Mouse (Mus musculus): Measurements from ENCODE around the gene Eef1akmt3. TPM values are rescaled to one million over a fixed set of nuclear protein-coding genes. Genes with fewer than 3 reads are reported as not detected.
A peak's percentile ranks its signal among the peaks of the same experiment; 100 is the strongest.

The Eef1akmt3 gene
- 1.0 and 1.1 TPM in 2 replicates for polyA plus RNA-seq (2015; fragmentation: Nextera tagmentation; extraction: Ambion mirVana)

DNA sequence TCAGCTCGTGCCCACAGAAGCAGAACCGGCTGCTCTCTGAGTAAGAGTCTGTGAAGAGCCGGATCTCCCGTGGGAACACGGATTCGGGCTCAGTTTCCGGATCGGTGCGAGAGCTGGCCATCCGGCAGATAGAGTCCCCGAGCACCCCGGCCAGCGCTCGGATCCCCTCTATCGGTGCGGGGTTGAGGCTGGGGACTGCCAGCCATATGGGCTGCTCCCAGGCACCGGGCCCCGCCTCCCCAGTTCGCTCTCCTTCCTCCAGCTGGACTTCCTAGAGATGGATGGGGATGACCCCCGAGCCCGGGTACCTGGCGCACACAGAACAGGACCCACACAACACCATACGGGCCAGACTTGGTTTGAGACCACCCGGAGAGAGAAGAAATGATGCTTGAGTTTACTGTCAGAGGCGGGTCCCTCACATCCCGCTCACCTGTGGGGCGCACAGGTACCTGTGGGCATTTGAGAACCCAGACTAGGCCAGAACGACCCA, at the start of gene Eef1akmt3, which contains the start of gene Mettl1:
TSS of gene Eef1akmt3 (minus strand) at position 240 of the 493 bp plus-strand sequence.
TSS of gene Mettl1 (plus strand) at position 141 of the 493 bp plus-strand sequence.
- Histone ChIP-seq H3K27ac (peak within 1 kb of the TSS; percentile 69), H3K9ac (peak within 1 kb of the TSS; percentile 79), H3K4me3 (peak within 1 kb of the TSS; percentile 79), H3K9me3 (no peaks in the 10 kb centered on the region), H3K36me3 (peaks cover 24% of the 10 kb centered on the region), H3K27me3 (peaks cover 12% of the 10 kb centered on the region), H3K4me2 (replicated peaks) (peak within 1 kb of the TSS; percentile 97), H3K4me1 (peaks cover 19% of the 10 kb centered on the region)
- ATAC-seq (ENCODE audit: low FRiP score, low read depth) = peak; percentile 58
- under 1% methylated on average over 28 of the region's 28 CpGs for WGBS

DNA sequence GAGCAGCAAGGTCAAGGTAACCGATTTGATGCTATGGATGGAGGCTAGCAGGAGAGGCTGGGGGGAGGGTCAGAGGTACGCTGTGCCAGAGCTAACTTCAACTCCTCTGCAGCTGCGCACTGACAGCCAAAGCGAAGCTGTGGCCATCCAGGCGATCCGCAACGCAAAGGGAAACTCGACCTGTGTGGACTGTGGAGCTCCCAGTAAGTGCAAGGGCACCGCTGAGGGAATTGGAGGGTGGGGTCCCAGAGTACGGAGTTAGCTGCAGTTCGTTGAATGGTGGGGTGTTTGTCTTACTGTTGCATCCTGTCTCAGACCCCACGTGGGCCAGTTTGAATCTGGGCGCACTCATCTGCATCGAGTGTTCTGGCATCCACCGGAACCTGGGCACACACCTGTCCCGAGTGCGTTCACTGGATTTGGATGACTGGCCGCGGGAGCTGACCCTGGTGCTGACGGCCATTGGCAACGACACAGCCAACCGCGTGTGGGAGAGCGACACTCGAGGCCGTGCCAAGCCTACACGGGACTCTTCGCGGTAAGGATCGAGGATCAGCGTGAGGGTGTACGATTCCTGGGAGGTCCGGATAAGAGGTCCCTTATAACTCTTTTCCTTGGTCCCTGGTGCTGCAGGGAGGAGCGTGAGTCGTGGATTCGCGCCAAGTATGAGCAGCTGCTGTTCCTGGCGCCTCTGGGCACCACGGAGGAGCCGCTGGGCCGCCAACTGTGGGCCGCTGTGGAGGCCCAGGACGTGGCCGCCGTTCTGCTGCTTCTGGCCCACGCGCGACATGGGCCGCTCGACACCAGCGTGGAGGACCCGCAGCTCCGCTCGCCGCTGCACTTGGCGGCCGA, 49.5 kb upstream of the Eef1akmt3 start:
- Histone ChIP-seq H3K27ac (no peak overlapping the region), H3K4me2 (replicated peaks) (peak overlapping the region; percentile 53), H3K9ac (0 out of 2 replicates have a peak overlapping the region, but pooled peaks have one; percentile 13), H3K9me3 (no peaks in the 10 kb centered on the region), H3K4me1 (peaks cover 26% of the 10 kb centered on the region), H3K4me3 (peak overlapping the region; percentile 28), H3K36me3 (peaks cover 8% of the 10 kb centered on the region), H3K27me3 (peaks cover 81% of the 10 kb centered on the region)
- ATAC-seq (ENCODE audit: low FRiP score, low read depth) = peak; percentile 21; the same call in 1 of the 2 replicates
- 6% methylated on average over 57 of the region's 57 CpGs for WGBS

DNA sequence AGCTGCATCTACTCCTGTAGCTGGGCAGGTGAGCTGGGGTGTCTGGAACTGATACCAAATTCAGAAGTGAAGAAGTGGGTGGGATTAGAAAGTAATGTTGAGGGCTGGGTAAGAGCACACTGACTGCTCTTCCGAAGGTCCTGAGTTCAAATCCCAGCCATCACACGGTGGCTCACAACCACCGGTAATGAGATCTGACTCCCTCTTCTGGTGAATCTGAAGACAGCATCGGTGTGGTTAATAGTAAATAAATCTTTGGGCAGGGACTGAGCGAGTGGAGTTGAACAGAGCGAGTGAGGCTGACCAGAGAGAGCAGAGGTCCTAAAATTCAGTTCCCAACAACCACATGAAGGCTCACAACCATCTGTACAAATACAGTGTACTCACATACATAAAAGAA, 44.3 kb upstream of the Eef1akmt3 start:
- 67% methylated on average over 6 of the region's 6 CpGs for WGBS
- H3K27ac ChIP-seq = no peak overlapping the region
- H3K27me3 ChIP-seq = peaks cover 96% of the 10 kb centered on the region
- no peaks in the 10 kb centered on the region for H3K9me3 ChIP-seq
- no peak overlapping the region for H3K4me2 ChIP-seq (replicated peaks)
- no peak overlapping the region for H3K9ac ChIP-seq
- H3K4me1 ChIP-seq = peaks cover 18% of the 10 kb centered on the region
- no peak overlapping the region for H3K4me3 ChIP-seq
- no peak for ATAC-seq (ENCODE audit: low FRiP score, low read depth)
- no peaks in the 10 kb centered on the region for H3K36me3 ChIP-seq

GRCm38 (mm10) chr10:127085052-127085451, 43.7 kb upstream of the Eef1akmt3 start:
- Histone ChIP-seq H3K9me3 (no peaks in the 10 kb centered on the region), H3K27me3 (peaks cover 96% of the 10 kb centered on the region), H3K9ac (no peak overlapping the region), H3K4me3 (no peak overlapping the region), H3K36me3 (no peaks in the 10 kb centered on the region), H3K4me2 (replicated peaks) (no peak overlapping the region), H3K4me1 (peaks cover 21% of the 10 kb centered on the region), H3K27ac (no peak overlapping the region)
- WGBS = 72% methylated on average over 9 of the region's 9 CpGs
- no peak for ATAC-seq (ENCODE audit: low FRiP score, low read depth)

- Histone ChIP-seq H3K27ac (no peak overlapping the region), H3K4me1 (peaks cover 32% of the 10 kb centered on the region), H3K9me3 (no peaks in the 10 kb centered on the region), H3K9ac (no peak overlapping the region), H3K27me3 (peaks cover 96% of the 10 kb centered on the region), H3K4me3 (no peak overlapping the region), H3K4me2 (replicated peaks) (no peak overlapping the region), H3K36me3 (no peaks in the 10 kb centered on the region)
- ATAC-seq (ENCODE audit: low FRiP score, low read depth) = no peak
- WGBS = 46% methylated on average over 5 of the region's 5 CpGs
Observed at GRCm38 (mm10) chr10:127083915-127084306, 42.6 kb upstream of the Eef1akmt3 start.

GRCm38 (mm10) chr10:127083292-127083914, 42.1 kb upstream of the Eef1akmt3 start:
- H3K9me3 ChIP-seq = no peaks in the 10 kb centered on the region
- H3K27me3 ChIP-seq = peaks cover 96% of the 10 kb centered on the region
- no peak overlapping the region for H3K27ac ChIP-seq
- H3K4me1 ChIP-seq = peaks cover 34% of the 10 kb centered on the region
- no peaks in the 10 kb centered on the region for H3K36me3 ChIP-seq
- no peak overlapping the region for H3K4me2 ChIP-seq (replicated peaks)
- WGBS = 27% methylated on average over 8 of the region's 8 CpGs
- H3K4me3 ChIP-seq = no peak overlapping the region
- H3K9ac ChIP-seq = no peak overlapping the region
- no peak for ATAC-seq (ENCODE audit: low FRiP score, low read depth)

GRCm38 (mm10) chr10:127081996-127082620, 40.8 kb upstream of the Eef1akmt3 start:
- Histone ChIP-seq H3K9me3 (no peaks in the 10 kb centered on the region), H3K27ac (no peak overlapping the region), H3K27me3 (peaks cover 96% of the 10 kb centered on the region), H3K36me3 (no peaks in the 10 kb centered on the region), H3K4me1 (peaks cover 41% of the 10 kb centered on the region), H3K4me3 (peak overlapping the region; percentile 33; the same call in 1 of the 2 replicates), H3K9ac (no peak overlapping the region; the same call in 1 of the 2 replicates), H3K4me2 (replicated peaks) (peak overlapping the region; percentile 98)
- 32% methylated on average over 8 of the region's 8 CpGs for WGBS
- peak; percentile 46 for ATAC-seq (ENCODE audit: low FRiP score, low read depth)

- H3K4me2 ChIP-seq (replicated peaks) = peak overlapping the region; percentile 98
- H3K9ac ChIP-seq = peak overlapping the region; percentile 54
- H3K9me3 ChIP-seq = no peaks in the 10 kb centered on the region
- 1% methylated on average over 48 of the region's 48 CpGs for WGBS
- H3K36me3 ChIP-seq = no peaks in the 10 kb centered on the region
- no peak for ATAC-seq (ENCODE audit: low FRiP score, low read depth)
- H3K4me3 ChIP-seq = peak overlapping the region; percentile 56
- H3K27ac ChIP-seq = no peak overlapping the region
- H3K4me1 ChIP-seq = peaks cover 41% of the 10 kb centered on the region
- H3K27me3 ChIP-seq = peaks cover 97% of the 10 kb centered on the region
Observed at GRCm38 (mm10) chr10:127080901-127081780, 39.8 kb upstream of the Eef1akmt3 start.

- Histone ChIP-seq H3K27ac (no peak overlapping the region), H3K4me3 (peak overlapping the region; percentile 56), H3K36me3 (no peaks in the 10 kb centered on the region), H3K4me2 (replicated peaks) (peak overlapping the region; percentile 98), H3K27me3 (peaks cover 100% of the 10 kb centered on the region), H3K9me3 (no peaks in the 10 kb centered on the region), H3K9ac (peak overlapping the region; percentile 70), H3K4me1 (peaks cover 41% of the 10 kb centered on the region)
- ATAC-seq (ENCODE audit: low FRiP score, low read depth) = peak; percentile 7; the same call in 1 of the 2 replicates
- 1% methylated on average over 67 of the region's 70 CpGs for WGBS
Observed at GRCm38 (mm10) chr10:127079665-127080391, 38.5 kb upstream of the Eef1akmt3 start.

- Histone ChIP-seq H3K36me3 (no peaks in the 10 kb centered on the region), H3K27ac (no peak overlapping the region), H3K4me1 (peaks cover 41% of the 10 kb centered on the region), H3K9me3 (no peaks in the 10 kb centered on the region), H3K9ac (peak overlapping the region; percentile 70), H3K4me3 (peak overlapping the region; percentile 56), H3K4me2 (replicated peaks) (peak overlapping the region; percentile 98), H3K27me3 (peaks cover 93% of the 10 kb centered on the region)
- 2% methylated on average over 29 of the region's 49 CpGs for WGBS
- ATAC-seq (ENCODE audit: low FRiP score, low read depth) = peak; percentile 20; the same call in 1 of the 2 replicates
Observed at GRCm38 (mm10) chr10:127078677-127079575, 37.6 kb upstream of the Eef1akmt3 start.
